Mouse (Mus musculus) adrenal gland, postnatal 14 days (tissue): Measurements from ENCODE around the gene Dnajb14. TPM values are rescaled to one million over a fixed set of nuclear protein-coding genes. Genes with fewer than 3 reads are reported as not detected.
"Not testable (repeated sequence)": the region's sequence is repeated elsewhere in the genome, so short reads cannot be mapped to it uniquely, and the experiment has no call there.

Experiments
- DNase-seq: peaks from one replicate; pipeline ENCODE4 v3.0.0; 2021; ENCODE audit warnings: mixed read lengths
- long read RNA-seq, 2 experiments: library from polyadenylated mRNA; stranded (forward); transcript quantifications; one replicate each; pipeline ENCODE4 v2.0.0; 2021
- total RNA-seq: library from RNA; stranded (reverse); gene quantifications from 2 replicates; pipeline ENCODE4 v1.2.3, GENCODE M21; 2021

The Dnajb14 gene
- total RNA-seq = 17.8 and 19.5 TPM in 2 replicates
- long read RNA-seq, experiment 1, full-length matches to known transcripts = 12 of 14 reads
- long read RNA-seq, experiment 1, partial matches to known transcripts = 0 of 14 reads
- long read RNA-seq, experiment 1, other reads (novel, unspliced or antisense) = 2 of 14 reads
- long read RNA-seq, experiment 2, full-length matches to known transcripts = 11 of 14 reads
- long read RNA-seq, experiment 2, partial matches to known transcripts = 0 of 14 reads
- long read RNA-seq, experiment 2, other reads (novel, unspliced or antisense) = 3 of 14 reads

DNA sequence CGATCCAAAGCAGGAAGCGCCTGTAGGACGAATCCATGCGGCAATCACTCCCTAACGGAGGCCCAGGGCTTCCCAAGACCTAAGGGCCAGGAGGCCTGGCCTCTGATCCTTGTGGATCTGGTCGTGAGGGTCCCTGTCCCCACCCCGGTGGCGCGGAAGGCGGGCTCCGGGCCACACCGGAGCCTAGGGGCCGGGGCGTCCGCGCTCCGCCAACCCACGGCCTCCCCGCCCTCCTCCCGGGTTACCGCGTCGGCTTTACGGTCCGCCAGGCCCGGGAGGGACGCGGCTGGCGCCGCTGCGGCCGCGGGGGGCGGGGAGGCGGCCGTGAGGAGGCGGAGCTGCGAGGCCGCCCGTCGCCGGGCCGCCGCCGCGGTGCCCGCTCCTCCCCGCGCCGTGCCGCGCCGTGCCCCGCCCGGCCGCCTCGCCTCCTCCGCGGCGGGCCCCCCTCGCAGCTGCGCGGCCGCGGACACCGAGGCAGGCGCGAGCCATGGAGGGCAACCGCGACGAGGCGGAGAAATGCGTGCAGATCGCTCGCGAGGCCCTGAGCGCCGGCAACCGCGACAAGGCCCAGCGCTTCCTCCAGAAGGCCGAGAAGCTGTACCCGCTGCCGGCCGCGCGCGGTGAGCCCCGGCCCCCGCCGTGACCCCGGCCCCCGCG, at the start of gene Dnajb14:
TSS of gene Dnajb14 (plus strand) at position 239 of the 657 bp plus-strand sequence.
- peak; percentile 85 for DNase-seq

DNA sequence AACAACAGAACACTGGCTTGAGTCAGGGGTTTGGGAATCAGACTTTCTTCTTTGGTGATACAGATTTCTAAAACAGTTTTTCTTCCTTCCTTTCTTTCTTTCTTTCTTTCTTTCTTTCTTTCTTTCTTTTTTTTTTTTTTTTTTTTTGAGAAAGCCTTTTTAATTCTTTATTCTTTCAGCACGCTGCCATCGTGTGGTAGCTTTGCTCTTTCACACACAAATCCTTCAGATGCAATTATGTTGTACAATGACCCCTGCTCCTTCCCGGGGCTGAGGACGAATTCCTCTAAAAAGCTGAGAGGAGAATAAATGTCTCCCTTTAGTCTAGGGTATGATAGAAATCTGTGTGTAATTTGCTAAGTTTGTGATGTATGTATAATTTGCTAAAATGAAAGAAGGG, 48.8 kb upstream of the Dnajb14 start:
- DNase-seq = peak; percentile 10

DNA sequence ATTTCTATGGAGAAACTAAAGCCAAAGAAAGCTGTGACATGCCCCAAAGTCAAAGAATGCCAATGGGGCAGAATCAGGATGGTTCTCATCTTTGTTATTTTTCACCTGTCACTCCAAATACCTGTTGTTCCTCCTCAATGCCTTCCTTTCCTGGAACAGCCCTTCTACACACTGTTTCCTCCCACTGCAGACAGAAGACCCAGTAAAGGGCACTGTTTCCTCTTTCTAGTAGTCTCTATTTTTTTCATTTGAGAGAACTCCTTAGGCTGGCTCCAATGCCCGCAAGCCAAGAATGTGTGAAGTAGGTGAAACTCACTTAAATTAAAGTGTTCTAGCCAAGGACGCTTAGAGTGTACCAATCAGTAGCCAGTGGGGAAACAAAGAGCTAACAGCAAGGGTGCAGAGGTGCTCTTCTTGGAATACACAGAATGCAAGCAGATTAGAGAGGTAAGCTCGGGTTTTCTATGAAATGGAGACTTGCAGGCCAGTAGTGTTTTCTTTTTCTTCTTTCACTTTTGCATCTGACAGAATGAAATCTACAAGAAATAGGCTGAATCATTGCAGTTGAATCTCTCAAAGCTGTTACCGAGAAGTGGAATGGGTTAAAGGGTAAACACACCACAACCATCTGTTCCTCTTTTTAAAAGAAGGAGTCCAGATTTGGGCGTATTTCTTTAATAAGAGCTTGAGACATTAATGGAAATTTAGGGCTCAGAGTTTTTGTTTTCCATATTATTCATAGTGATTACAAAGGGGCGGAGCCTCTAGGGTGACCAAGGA, 46.6 kb upstream of the Dnajb14 start:
- no peak for DNase-seq

DNA sequence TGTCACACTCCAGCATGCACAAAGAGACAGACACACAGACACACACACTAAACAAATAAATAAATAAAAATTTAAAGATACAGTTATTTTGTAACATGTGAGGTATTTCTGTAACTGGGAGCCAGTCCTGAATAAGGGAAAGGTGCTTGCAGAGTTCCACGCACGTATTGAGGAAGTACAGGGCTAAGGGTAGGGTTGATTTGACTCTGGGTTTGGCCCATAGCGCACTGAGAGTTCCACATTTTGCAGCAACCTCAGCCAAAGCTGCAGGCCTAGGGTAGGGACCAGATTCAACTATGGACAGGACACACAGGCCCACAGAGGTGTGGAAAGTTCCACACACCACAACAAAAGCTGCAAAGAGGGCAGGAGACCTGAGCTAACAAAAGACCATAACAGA, 44.2 kb upstream of the Dnajb14 start:
- no peak for DNase-seq

DNA sequence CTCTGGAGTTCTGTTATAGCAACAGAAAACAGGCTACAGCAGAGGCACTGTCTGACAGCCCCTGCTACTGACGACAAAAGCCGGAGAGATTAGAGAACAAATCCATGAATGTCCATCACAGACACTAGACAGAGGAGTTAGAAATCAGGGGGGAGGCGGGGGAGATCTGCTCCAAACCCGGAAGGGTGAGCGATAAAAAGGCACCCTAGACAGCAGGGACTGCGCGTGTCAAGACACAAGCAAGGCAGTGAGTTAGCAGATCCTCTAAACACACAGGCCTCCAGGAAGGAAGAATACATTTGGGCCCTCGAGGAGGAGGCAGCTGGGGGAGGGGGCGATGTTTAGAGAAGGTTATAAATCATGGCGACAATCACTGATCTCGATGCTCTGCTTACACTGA, 39.8 kb upstream of the Dnajb14 start:
- no peak for DNase-seq

DNA sequence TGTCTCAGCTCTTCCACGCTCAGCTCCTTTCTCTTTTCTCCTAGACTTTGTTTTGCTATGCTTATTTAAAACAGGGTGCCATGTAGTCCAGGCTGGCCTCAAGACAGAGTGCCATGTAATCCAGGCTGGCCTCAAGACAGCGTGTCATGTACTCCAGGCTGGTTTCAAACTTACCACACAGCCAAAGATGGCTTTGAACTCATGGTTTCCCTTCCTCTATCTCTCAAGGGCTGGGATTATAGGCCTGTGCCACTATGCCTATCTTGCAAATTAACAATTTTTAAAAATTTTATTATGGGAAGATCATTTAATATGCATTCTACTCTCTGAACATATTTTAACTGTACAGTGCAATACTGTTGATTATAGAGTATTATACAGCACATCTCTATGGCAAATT, 36.3 kb upstream of the Dnajb14 start:
- no peak for DNase-seq

DNA sequence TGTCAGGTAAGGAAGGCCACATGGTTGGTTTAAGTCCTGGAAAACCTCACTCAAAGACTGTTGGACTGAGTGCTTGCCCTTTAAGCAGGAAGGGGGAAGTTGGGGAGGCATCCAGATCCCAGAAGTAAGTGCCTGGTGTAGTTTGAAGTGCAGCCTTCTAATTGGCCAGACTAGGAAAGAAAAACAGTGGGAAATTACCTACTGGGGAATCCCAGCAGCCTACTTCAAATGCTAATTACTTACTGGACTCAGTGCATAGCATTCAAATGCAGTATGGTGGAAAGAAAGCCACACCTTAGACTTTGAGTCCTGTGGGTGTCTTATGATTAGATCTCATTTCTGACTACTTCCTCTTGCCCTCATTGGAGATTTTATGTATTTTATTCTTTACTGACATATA, 34.3 kb upstream of the Dnajb14 start:
- no peak for DNase-seq

DNA sequence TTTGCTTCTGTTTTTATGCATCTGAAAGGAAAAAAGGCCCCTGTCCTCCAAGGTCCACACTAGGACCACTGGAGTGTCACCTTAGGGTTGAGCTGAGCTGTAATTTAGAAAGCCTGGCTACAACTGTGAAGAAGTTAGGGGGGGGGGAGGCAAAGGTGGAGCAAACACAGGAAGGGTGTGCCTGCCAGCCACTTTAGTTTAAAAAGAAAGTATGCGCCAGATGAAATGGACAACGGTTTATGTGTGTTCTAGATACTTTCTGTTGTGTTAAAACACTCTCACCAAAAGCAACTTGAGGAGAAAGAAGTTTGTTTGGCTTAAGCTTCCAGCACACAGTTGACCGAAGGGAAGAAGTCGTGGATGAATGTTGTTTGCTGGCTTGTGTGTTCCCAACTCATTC, 33.8 kb upstream of the Dnajb14 start:
- DNase-seq = no peak

DNA sequence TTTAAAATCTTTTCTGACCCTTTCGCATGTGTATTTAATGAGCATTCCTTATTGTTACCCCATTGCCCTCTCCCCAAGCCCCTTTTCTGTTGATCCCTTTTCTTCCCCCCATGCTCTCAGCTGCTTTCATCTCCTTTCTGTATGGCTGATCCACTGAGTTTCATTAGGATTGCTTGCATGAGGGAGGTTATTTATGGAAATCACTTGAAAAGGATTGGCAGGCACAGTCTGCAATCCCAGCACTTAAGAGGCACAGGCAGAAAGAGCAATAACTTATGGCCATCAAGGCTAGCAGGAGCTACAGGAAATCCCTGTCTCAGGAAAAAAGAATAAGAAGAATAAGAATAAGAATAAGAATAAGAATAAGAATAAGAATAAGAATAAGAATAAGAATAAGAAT, 30.9 kb upstream of the Dnajb14 start:
- DNase-seq = no peak

DNA sequence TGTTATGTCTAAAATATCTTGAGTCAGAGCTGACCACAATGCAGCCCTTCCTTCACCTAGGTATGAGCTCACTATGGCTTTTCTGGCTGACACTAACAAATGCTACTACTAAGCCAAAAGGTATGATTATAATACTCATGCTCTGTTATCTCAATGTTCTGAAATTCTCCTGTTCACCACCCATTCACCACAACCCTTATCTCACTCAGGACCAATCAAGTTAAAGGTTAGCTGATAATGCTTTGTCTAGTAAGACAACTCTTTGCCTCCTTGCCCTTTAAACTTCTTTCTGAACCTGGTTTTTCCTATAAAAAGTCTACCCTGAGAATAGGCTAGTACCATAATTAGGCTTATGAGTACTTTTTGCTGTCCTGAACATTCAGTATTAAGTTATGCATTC, 29.3 kb upstream of the Dnajb14 start:
- DNase-seq = no peak

DNA sequence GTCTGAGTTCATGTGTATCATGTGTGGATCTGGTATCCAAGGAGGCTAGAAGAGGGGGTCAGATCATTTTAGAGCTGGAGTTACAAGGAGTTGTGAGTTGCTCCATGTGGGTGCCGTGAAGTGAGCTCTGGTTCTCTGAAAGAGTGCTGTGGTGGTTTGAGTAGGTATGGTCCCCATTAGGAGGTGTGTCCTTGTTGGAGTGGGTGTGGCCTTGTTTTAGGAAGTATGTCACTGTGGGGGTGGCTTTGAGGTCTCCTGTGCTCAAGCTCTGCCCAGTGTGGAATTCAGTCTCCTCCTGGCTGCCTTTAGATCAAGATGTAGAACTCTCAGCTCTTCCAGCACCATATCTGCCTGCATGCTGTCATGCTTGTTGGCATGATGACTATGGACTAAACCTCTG, 24.5 kb upstream of the Dnajb14 start:
- DNase-seq = no peak

DNA sequence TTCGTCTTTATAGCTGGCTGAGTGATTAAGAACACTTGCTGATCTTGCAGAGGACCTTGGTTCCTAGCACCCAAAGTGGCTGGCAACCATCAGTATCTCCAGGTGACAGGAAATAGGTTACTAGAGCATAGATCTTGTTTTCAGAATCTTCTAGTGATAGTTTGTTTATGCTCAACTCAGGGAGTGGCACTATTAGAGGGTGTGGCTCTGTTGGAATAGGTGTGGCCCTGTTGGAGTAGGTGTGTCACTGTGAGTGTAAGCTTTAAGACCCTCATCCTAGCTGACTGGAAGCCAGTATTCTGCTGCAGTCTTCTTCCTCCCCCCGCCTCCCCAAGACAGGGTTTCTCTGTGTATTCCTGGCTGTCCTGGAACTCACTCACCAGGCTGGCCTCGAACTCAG, 23.2 kb upstream of the Dnajb14 start:
- DNase-seq = no peak

DNA sequence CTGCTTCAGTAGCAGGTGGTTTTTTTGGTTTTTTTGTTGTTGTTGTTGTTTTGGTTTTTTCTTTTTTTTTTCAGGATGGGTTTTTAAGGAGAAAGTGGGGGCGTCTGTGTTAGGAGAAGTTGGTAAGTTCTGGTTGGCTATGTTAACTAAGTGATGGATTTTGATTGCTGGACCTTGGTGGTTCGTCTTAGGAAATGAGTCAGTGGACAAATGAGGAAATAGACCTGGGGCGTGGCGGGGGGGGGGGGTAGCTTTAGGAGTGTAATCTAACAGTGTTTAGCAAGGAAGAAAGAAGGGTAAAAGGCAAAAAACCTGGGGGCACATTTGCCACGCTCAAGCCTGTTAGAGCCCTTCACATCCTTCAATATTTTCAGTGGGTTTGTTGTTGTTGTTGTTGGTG, 20.9 kb upstream of the Dnajb14 start:
- no peak for DNase-seq

DNA sequence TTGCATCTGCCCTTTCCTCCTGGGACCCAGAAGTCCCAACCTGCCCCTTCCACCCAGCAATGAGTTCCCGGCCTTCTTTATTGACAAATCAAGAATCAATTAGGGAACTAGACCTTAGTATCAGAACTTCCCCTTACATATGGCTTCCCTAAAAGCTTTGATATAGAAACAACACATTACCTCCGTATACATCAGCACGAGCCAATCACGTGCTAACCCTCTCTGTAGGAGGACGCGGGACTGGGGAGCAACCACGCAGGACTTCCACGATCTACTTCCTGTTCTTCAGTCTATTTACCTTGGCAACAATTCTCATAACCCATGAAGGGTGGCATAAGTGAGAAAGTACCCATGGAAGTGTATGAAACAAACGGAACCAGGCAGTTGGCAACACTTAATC, 19.1 kb upstream of the Dnajb14 start:
- no peak for DNase-seq

DNA sequence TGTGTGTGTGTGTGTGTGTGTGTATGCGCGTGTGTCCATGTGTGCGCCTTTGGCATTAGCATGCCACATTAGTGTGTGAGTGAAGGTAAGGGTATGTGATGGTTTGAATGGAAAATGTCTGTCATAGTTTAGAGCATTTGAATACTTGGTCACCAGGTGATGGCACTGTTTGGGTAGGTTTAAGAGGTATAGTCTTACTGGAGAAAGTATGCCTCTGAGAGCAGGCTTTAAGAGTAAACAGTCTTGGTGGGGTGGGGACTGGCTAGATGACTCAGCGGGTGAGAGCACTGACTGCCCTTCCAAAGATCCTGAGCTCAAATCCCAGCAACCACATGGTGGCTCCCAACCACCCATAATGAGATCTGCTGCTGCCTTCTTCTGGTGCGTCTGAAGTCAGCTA, 17.8 kb upstream of the Dnajb14 start:
- DNase-seq = no peak

DNA sequence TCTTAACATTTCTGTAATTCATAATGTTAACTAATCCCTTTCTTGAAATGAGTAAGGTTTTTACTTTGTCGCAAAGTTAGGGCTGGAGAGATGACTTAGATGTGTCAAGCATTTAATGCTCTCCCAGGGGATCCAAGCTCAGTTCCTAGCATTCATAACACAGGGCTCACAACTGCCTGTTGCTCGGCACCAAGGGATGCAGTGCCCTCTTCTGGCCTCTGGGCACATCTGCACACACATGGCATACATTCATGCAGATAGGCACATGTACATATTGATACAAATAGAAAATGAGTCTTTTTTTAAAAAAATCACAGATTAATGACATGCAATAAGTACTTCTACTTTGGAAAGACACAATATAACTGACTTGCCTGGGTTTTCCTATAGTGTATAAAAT, 16.3 kb upstream of the Dnajb14 start:
- no peak for DNase-seq

DNA sequence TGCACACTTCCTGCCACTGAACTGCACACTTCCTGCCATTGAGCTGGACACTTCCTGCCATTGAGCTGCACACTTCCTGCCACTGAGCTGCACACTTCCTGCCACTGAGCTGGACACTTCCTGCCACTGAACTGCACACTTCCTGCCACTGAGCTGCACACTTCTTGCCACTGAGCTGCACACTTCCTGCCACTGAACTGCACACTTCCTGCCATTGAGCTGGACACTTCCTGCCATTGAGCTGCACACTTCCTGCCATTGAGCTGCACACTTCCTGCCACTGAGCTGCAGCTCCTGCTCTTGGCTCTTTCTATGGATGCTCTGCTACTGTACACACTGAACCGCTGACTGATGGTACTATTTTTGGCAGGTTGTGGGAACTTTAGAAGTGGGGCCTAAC, 14.5 kb upstream of the Dnajb14 start:
- not testable (repeated sequence) for DNase-seq

DNA sequence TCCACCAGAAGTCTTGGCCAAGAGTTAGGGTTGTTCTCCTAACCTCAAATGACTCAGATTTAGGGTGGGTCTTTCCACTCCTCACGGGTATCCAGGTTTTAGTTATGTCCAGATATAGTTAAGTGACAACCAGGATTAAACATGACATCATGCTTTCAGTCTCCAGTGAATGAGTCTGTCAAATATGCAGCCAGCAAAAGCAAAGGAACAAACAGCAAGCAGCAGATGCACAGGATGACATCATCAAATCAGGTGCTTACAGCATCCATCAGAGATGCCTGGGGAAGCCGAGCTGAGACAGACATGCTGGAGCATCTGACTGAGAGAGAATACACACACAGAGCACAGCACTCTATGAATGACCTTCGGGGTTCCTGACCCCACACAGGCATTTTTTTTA, 12.1 kb upstream of the Dnajb14 start:
- no peak for DNase-seq

DNA sequence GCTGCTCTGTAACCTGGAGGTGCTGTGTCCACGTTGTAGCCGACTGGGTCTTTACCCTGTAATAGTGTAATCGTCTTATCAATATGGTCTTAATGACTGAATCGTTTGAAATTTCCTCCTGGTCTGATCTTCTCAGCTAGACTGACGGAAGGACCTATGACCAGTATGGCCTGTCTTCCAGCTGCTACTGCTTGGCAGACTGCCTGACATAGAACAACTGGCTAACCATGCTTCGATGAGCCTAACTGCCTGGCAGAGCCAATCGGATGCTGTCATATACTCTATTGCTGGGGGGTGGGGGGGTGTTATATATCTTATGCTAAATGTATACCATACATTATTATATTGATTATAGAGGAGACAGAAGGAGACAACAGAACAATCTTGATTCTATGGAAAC, 11.4 kb upstream of the Dnajb14 start:
- no peak for DNase-seq

DNA sequence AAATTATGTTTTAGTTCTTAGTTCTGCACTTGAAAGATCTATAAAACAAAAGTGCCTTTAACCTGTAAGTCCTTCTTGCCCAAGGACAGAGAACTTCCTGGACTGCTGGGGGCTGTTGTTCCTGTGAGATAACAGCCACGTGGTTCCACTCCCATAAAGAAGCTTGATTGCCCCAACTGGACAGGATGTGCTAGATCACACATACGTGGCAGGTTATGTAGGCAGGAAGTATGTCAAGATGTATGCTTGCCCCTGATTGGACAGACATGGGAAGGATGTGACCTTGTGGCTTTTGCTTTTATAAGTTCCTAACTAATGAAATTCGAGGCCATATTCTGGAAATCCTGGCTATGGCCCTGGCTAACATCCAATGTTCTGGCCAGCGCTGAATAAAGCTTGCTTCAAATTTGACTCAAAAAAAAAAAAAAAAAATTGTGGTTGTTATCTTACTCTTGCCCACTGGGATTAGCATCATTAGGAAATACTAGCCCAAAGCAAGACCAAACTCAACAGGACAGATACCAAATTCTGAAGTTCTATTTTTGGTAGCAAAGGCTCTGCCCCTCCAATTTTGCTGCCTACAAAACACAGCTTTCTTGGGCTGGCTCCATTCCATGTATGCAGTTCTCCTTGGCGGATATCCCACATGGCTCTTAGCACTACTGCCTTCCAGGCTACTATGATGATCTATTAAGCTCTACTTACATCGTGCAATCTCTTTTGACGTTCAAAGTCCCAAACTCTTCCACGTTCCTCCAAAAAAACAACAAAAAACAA, 6.9 kb upstream of the Dnajb14 start:
- DNase-seq = peak; percentile 39

DNA sequence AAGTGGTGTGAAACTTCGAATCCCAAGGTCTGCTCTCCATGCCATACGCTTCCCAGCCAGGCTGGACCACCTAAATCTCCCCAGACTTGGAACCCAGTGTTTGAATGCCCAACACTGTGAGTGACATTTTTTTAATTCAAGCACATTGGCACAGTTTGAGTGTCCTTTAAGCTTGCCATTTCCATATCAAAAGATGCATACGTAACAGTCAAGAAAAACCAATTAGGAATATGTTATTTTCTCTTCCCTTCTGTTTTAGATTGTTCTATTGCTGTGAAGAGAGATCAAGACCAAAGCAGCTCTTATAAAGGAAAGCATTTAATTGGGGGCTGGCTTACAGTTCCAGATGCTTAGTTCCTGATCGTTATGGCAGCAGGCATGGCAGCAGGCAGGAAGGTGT, 6.0 kb upstream of the Dnajb14 start:
- no peak for DNase-seq

DNA sequence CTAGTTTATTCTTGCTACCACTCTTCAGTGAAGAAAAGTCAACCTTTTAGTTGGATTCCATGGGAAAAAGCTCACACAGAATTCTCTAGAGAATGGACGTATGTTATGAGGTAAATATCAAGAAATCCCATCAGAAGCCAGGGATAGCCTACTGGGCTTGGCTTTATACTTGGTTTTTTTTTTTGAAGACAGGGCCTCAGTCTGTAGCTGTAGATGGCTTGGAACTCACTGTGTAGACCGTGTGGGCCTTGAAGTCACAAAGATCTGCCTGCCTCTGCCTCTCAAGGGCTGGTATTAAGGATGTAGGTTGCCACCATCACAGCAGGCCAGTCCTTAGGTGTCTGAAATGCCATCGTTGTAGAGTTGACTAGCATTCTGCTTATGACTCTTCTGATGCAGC, 4.9 kb upstream of the Dnajb14 start:
- DNase-seq = no peak
